Mouse (Mus musculus) cortical plate, adult 2 months (tissue): Measurements from ENCODE around the gene Avl9.

Source experiments
- CTCF ChIP-seq: fragments of 200-500 bp; IDR thresholded peaks from 2 replicates; pipeline ENCODE4 v1.5.1; 2011; ENCODE audit warnings: mild to moderate bottlenecking, control low read depth, low read length; ENCODE audit not compliant: insufficient read depth; ENCODE audit errors: extremely low read depth
- POLR2A ChIP-seq: fragments of 200-500 bp; IDR thresholded peaks from 2 replicates; pipeline ENCODE4 v1.6.1; 2011; ENCODE audit warnings: mild to moderate bottlenecking, low read length, control low read depth; ENCODE audit not compliant: insufficient read depth; ENCODE audit errors: extremely low read depth

DNA sequence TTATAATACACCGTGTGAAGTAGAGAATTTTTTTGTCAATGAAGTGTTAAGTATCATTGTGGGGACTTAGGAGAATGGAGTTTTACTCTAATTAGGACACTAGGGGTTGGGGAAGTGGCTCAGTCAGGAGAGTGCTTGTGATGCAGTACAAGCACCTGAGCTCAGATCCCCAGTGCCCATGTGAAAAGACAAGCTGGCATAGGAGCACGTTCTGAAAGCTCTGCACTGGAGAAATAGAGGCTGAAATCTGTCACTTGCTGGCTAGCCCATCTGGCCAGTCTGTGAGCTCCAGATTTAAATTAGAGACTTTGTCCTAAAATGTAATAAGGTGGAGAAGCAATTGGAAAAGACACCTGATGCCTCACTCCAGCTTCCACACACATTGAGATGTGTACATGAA lies 17.8 kb downstream of the Avl9 start:
- TF ChIP-seq CTCF (no peak), POLR2A (no peak)
